Mouse (Mus musculus): Measurements from ENCODE around the gene D7Ertd443e.

D7Ertd443e gene

GRCm38 (mm10) chr7:134289611-134290301 lies 95.7 kb downstream of the D7Ertd443e start:
- no peak for DNase-seq (ENCODE audit: extremely low read depth, low read depth, low spot score)

DNA sequence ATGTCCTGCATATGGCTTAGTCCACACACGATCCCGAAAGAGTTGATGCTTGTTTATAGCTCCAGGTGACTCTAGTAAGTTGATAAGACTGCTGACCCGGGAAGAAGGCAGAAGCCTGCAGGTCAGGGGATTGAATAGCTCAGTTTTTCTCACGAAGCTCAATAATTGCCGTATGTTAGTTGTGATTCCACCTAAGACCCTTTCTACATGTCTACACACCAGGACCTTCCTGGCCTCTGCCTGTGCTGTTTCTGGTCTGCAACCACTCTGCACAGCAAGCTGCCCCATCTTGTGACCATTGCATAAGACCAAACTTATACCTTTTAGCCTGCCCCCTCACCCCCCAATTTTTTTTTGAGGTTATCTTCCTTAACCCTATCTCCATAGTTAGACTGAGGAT lies 96.3 kb downstream of the D7Ertd443e start:
- DNase-seq (ENCODE audit: extremely low read depth, low read depth, low spot score), result no peak

DNA sequence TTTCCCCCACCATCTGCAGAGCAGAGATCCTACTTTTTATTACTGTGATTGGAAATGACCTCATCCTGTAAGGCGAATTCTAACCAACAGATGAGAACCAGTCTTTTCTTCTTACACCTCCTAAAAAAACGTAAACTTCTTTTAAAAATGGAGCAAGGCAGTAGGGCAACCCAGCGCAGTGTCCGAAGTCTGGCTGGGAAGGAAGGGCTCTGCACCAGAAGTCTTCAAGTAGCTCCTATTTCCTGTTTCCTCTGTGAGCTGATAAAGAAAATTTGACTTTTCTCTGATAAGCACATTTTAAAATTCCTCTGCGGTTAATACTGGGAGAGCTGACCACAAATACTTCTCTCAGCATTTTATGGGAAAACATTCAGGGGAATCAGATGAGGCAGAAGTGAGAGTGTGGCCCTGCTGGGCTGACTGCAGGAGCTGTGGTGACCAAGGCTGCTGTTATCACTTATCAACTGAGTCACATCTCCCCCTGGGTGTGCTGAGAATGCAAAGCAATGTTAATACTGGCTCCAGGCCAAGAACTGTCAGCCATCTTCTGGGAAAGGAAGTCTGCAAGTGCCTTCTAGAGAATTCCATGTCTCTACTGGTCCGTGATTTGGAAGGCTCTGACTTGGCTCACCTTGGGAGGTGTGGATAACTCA lies 97.8 kb downstream of the D7Ertd443e start:
- no peak for DNase-seq (ENCODE audit: extremely low read depth, low read depth, low spot score)

DNA sequence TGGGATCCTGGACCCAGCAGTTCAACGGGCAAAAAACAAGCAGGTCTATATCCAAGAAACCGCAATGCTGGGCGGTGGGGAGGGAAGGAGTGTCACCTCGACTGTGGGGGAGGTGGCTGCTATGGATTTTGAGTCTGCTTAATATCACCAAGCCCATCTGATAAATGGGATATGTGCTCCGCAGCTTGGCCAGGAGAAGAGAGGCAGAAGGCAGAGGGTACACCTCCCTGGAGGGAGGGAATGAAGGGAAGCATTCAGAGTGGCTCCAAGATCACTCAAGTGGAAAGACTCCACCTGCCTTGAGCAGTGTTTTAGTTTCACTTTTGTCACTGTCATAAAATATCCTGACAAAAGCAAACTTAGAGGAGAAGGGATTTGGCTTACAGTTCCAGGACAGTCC lies 112.5 kb downstream of the D7Ertd443e start:
- DNase-seq (ENCODE audit: extremely low read depth, low read depth, low spot score), result no peak

- no peak for DNase-seq (ENCODE audit: extremely low read depth, low read depth, low spot score)
Observed at GRCm38 (mm10) chr7:134272421-134272820, 113.0 kb downstream of the D7Ertd443e start.

DNA sequence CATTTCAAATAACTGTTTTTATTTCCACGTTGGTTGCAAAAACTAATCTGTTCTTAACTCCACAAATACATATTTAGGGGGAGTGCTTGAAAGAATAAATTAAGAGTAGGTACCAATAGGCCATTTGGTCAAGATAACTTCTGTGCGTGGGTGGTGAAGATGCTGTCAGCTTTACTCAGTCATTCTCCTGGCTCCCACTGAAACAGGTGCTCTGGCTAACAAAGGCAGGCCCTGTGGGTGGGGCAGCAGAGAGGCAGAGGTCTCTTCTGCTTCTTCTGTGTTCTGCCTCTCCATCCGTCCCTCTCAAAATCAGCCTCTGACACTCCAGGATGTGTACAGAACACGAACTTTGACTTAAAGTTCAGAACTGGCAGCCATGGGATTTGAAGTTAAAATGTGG lies 119.7 kb downstream of the D7Ertd443e start:
- DNase-seq (ENCODE audit: extremely low read depth, low read depth, low spot score), result no peak

- DNase-seq (ENCODE audit: extremely low read depth, low read depth, low spot score), result no peak
Observed at GRCm38 (mm10) chr7:134263146-134263906, 122.1 kb downstream of the D7Ertd443e start.

DNA sequence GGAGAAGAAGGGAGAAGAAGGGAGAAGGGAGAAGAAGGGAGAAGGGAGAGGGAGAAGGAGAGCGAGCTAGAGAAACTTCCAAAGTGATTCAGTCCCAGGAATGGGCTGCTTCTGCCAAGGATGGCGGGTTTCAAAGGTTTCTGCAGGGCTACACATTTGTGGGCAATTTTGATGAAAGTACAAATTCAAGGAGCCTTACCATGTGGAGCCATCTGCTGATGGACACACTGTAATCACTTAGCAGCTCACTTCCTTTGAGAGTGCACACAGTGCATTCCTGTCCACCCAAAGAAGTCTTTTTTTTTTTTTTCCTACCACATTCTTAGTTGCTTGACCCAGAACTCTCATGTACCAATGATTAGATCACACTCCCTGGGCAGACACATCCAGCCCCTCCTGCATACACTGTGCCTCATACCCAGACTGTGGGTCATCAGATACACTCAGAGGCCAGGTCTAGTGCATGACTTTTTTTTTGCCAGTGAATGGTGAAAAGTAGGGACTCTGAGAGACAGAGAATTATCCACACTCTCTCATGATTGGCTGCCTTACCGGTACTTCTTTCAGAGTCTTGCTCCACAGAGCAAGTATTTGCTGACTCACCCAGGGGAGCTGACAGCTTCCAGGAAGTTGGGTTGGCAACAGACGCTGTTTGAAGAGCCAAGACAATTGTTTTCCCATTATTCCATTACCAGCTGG lies 124.3 kb downstream of the D7Ertd443e start:
- no peak for DNase-seq (ENCODE audit: extremely low read depth, low read depth, low spot score)

GRCm38 (mm10) chr7:134250273-134250870 lies 135.1 kb downstream of the D7Ertd443e start:
- DNase-seq (ENCODE audit: extremely low read depth, low read depth, low spot score), result no peak

- no peak for DNase-seq (ENCODE audit: extremely low read depth, low read depth, low spot score)
Observed at GRCm38 (mm10) chr7:134248041-134248440, 137.4 kb downstream of the D7Ertd443e start.

GRCm38 (mm10) chr7:134246624-134247023 lies 138.8 kb downstream of the D7Ertd443e start:
- DNase-seq (ENCODE audit: extremely low read depth, low read depth, low spot score), result no peak

DNA sequence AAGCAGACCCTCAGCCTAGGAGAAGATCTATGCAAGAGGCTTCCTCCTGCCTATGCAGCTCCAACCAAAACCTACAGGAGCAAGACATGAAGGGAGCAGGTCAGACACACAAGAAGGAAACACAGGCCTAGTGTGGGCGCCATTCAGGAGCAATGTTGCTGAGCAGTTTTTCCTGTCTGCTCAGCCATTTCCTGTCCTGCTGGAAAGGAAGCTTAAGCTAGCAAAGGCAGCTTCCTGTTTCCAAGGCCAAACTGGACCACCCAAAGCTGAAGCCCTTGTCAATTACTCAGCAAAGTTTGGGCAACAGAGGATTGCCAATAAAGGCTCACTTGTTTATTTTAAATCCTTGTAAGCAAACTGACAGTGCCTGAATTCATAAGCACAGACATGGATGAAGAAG lies 142.7 kb downstream of the D7Ertd443e start:
- DNase-seq (ENCODE audit: extremely low read depth, low read depth, low spot score), result no peak

DNA sequence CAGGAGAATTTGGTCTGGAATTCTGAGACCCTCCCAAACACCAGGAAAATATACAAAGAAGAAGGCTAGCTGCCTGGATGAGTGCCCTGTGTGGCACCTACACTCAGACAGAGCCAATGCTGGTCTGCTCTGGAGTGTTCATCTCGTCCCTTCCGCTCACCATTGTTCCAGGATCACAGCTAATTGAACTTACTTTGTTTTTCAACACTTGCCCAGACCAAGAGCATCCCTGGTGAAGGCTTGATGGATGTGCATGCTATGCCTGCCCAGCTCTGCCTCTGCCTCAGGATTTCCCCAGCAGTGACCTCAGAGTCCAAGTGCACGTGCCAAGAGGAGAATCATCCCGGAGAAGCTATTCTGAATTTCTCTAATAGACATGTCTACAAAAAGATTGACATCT lies 144.2 kb downstream of the D7Ertd443e start:
- no peak for DNase-seq (ENCODE audit: extremely low read depth, low read depth, low spot score)

- DNase-seq (ENCODE audit: extremely low read depth, low read depth, low spot score), result no peak
Observed at GRCm38 (mm10) chr7:134240579-134240978, 144.9 kb downstream of the D7Ertd443e start.

GRCm38 (mm10) chr7:134238863-134239262 lies 146.6 kb downstream of the D7Ertd443e start:
- DNase-seq (ENCODE audit: extremely low read depth, low read depth, low spot score), result no peak

DNA sequence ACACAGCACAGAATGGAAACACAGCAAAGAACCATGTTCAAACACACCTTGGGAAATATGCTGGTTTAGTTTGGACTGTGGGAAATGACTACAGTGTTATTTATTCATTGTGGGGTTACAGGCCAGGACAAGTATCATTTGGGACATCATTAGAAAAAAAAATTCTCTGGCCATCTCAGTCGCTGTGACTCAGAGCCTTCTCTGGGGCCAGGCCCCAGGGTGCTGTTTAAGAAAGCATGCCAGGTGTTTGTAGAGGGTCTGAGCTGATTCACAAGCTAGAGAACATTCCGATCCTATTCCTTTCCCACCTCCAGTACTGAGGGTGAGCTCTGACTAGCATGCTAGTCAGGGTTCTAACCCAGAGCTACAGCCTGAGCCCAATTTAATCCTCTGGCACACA lies 148.1 kb downstream of the D7Ertd443e start:
- no peak for DNase-seq (ENCODE audit: extremely low read depth, low read depth, low spot score)

DNA sequence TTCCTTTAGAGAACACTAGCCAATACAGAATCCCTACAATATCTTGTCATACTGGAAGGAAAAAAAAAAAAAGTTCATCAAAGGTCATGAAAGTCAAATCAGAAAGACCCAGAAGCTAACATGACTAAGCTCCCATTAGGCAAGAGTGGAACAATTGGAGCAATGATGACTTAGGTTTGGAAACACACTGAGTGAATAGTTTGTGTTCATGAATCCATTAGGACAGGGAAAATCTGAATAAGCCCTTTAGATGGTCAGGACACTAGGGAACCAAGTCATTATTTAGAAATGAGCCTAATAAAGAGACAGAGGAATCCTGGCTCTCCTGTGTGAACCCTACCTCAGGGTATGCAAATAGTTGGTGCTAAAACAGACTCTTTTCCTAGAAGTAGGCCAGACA lies 148.7 kb downstream of the D7Ertd443e start:
- no peak for DNase-seq (ENCODE audit: extremely low read depth, low read depth, low spot score)

DNA sequence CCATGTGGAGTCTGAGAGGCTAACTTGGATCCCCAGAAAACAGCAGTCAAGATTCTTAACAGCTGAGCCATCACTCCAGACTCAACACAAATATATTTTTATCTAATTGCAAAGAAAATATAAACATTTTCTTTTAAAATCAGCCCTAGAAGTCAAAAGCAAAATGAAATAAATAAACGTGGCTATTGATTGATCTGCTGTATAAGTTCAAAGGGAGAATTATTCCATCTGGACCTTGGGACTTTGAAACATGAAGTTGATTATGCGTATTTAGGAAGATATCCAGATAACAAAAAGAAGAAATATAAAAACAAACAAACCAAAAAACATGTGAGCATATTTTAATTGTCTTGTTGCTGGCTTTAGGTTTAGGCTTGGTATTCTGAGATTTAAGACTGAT lies 149.9 kb downstream of the D7Ertd443e start:
- DNase-seq (ENCODE audit: extremely low read depth, low read depth, low spot score), result no peak

DNA sequence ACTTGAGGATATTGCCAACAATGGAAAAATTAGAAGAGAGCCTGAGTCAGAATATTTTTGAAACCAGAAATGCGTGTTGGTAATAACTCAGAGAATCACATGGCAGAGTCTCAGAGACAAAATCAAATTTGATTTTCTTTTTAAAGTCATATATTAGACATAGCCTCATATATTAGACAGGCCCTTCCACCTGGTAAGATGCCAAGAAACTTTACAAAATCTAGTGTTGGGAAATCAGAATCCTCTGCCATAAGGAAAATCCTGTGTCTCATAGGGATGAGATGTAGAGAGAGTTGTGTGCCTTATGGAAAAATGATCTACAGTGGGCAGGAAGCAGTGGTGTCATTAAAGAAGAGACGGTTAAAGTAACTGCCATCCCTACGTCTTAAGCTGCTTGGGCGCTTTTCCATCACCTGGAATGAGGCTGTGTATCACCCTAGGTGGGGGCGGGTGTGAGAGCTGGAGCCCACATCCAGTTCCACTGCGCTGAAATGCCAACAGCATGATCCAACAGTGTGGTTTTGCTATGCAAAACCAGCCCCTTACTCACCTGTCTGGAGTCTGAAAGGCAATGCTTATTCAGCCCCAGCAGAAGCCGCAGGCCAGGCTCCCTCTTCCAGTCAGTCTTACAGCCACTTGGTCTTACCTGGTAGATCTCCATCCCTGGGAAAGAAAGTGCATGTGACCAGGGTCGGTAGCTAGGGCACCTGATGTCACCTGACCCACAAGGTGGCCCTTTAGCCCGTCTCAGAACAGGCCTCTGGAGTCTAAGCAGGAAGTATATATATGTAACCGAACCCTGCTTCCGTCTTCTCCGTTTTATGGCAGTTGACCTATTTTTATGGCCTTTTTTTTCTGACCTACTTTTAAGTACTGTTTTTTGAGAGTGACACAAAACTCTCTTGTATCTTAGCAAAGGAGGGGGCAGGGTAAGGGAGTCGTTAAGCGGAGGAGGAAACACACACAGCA lies 153.8 kb downstream of the D7Ertd443e start, which contains the start of gene Adam12:
Gene Adam12, minus strand, starts transcription at position 769 of the 969 bp plus-strand sequence.
- no peak for DNase-seq (ENCODE audit: extremely low read depth, low read depth, low spot score)

DNA sequence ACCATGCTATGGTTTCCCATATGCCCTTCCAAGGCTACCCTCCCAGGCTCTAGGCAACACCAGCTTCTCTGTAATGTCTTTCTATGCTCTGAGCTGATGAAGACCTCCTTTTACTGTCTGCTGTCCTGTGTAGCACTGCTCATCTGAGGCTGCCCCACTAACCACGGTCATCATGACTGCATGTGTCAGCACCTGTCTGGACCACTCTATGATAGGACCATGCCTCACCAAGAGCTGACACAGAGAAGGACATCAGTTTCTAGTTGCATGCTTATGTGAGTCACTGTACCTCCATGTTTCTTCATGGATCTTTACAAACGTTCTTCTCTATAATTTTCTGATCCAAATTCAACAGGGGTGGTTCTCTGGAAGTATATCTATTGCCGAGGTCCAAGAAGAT lies 154.8 kb downstream of the D7Ertd443e start:
- DNase-seq (ENCODE audit: extremely low read depth, low read depth, low spot score), result no peak
